Mouse (Mus musculus) B cell, adult 62 days (primary cell): ENCODE data around the gene Ssxb6. TPM values are rescaled to one million over a fixed set of nuclear protein-coding genes. Genes with fewer than 3 reads are reported as not detected.

ENCODE experiments used
- total RNA-seq: library from RNA; stranded (reverse); gene quantifications from 4 replicates; pipeline ENCODE4 v1.2.4, GENCODE M21; 2023

The Ssxb6 gene
- total RNA-seq, result not detected in 4 replicates

DNA sequence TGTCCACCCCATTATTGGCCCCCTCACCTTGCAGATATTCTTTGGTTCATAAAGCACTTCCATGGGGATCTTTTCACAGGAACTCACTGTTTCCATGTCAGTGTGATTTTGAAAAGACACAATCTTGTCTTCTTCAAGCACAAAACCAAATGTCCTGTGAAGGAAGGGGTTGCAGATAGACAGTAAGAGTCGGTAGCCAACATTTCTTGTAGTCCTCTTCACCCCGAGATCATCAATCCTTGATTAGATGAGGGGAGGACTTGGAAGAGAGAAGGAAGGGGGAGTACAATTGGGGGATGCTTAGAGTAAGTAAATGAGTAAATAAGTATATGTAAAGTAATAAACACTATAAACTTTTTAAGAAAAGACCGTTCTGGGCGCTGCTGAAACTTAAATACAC lies at the start of gene Ssxb6:
Ssxb6 (minus strand) TSS at position 101 of the 400 bp plus-strand sequence.

GRCm38 (mm10) chrX:8591716-8592115 lies 43.7 kb upstream of the Ssxb6 start, which contains the start of gene Ssxb3:
Gene Ssxb3 (minus strand): TSS chrX:8591816.

GRCm38 (mm10) chrX:8524854-8525253 lies 23.2 kb downstream of the Ssxb6 start, which contains the start of gene Gm14459:
Gene Gm14459 (minus strand): TSS chrX:8524954.

Other genes with a start within 250 kb of the Ssxb6 start
- gene Ssxb10, start 220.8 kb downstream of the Ssxb6 start, total RNA-seq, result not detected in 4 replicates
- gene Ssxb9, start 181.3 kb downstream of the Ssxb6 start, total RNA-seq, result not detected in 4 replicates
- not detected in 4 replicates for gene Ssxb1, start 134.9 kb downstream of the Ssxb6 start, total RNA-seq
- gene Ssxb2, start 86.5 kb downstream of the Ssxb6 start, total RNA-seq, result not detected in 4 replicates
- not detected in 4 replicates for gene Gm14459, start 23.3 kb downstream of the Ssxb6 start, total RNA-seq
- gene Ssxb3, start 43.6 kb upstream of the Ssxb6 start, total RNA-seq, result not detected in 4 replicates
- not detected in 4 replicates for gene Ssxb8, start 142.6 kb upstream of the Ssxb6 start, total RNA-seq
- gene Ssx9, start 200.2 kb upstream of the Ssxb6 start, total RNA-seq, result not detected in 4 replicates